Mouse (Mus musculus) granulocyte monocyte progenitor cell, adult 5-6 weeks (primary cell): ENCODE data around the gene Tpm1. TPM values are rescaled to one million over a fixed set of nuclear protein-coding genes. Genes with fewer than 3 reads are reported as not detected.

Source experiments
- ATAC-seq: replicated peaks from 2 replicates; pipeline ENCODE4 v1.8.0; 2016; ENCODE audit warnings: mild to moderate bottlenecking, moderate TSS enrichment, inconsistent platforms; ENCODE audit not compliant: poor library complexity, severe bottlenecking
- total RNA-seq, 2 experiments: library from RNA; stranded (forward) in 1 of 2; stranded (reverse) in 1 of 2; fragments of 200-712, 200-1000 nt in 1 of 2; fragments of >200 nt in 1 of 2; fragmentation: Nextera tagmentation in 1 of 2; gene quantifications; 2 replicates each; pipeline ENCODE4 v1.2.3; 2014 to 2017

The Tpm1 gene
- total RNA-seq, 2 experiments from 2014 or later: 25.8 to 57.0 TPM

DNA sequence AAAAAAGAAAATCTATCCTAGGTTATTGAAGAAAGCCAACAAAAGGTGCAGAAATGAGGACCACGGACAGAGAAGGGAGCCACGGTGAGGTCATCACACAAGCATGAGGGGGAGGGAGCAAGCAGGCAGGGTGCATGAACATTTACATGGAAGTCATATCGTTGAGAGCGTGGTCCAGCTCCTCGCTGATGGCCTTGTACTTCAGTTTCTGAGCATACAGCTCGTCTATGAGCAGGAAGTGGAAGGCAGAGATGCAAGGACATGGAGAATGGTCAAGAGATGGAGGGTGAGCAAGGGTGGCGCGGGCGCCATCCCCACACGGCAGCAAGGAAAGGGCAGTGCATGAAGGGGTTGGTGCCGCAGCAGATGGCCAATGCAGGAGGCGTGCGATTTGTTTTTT lies 19.7 kb downstream of the Tpm1 start:
- ATAC-seq: no peak

DNA sequence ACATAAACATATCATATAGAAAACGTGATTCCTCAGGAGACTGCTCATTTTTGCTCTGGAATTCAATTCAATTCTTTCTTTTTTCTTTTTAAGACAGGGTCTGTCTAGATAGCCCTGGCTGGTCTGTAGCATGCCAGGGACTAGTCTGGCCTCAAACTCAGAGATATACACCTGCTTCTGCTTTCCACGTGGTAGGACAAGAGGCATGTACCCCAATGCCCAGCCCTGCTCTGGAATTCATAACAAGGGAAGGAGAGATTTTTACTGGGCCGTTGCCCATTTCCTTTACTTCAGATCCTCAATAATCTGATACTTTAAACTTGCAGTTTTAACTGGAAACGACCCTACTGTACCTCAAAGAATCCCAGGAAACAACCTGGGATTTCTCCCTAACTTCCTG lies 20.3 kb downstream of the Tpm1 start:
- no peak for ATAC-seq

GRCm38 (mm10) chr9:67028133-67028724 lies 21.0 kb downstream of the Tpm1 start:
- no peak for ATAC-seq

GRCm38 (mm10) chr9:67026890-67027289 lies 22.3 kb downstream of the Tpm1 start:
- ATAC-seq: no peak

DNA sequence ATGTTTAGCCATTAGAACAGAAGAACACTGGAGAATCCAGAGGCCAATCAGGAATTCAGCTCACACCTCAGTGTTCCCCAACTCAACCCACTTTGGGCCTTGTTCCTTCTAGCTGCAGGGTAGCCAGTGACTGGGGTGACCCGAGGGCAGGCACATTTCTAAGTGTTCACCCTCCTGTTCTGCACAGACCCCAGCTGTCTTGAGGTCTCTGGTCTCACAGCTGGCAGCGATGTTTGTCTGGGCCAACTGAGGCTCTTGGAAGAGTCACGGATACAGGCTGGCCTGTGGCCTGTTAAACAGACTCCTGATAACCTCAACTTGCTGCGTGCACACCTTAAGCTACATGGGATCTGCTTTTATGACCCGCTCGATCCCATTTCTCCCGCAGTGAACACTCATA lies 23.1 kb downstream of the Tpm1 start:
- ATAC-seq: no peak

- ATAC-seq: no peak; the same call in 1 of the 2 replicates
These were observed 24.1 kb downstream of the Tpm1 start for GRCm38 (mm10) chr9:67024889-67025692.

- ATAC-seq: no peak
These were observed 25.8 kb downstream of the Tpm1 start for GRCm38 (mm10) chr9:67023371-67023770.

- ATAC-seq: peak; percentile 77
These were observed 29.1 kb downstream of the Tpm1 start for GRCm38 (mm10) chr9:67020063-67020462.

- ATAC-seq: no peak
These were observed 35.7 kb downstream of the Tpm1 start for GRCm38 (mm10) chr9:67013501-67013900.

GRCm38 (mm10) chr9:67012470-67012869 lies 36.7 kb downstream of the Tpm1 start:
- no peak for ATAC-seq

GRCm38 (mm10) chr9:67011483-67011882 lies 37.7 kb downstream of the Tpm1 start:
- no peak for ATAC-seq

DNA sequence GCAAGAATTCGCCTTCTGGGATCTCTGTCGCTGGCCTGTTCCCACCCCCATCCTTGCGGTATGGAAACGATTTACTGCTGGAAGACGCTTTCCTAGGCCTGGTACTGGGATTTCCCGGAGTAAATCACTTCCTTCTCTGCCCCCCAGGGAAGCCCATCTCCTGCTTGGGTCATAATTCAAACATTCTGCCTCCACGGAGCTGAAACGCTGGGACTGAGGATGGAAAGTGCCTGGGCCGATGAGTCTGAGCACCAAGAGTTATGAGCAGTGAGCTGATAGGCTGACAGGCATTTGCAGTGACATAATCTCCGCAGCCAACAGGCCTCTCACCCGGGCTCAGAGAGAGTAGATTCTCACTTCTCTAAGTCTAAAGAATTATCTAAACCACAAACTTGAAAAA lies 40.4 kb downstream of the Tpm1 start:
- ATAC-seq: no peak

GRCm38 (mm10) chr9:67006376-67006775 lies 42.8 kb downstream of the Tpm1 start:
- ATAC-seq: no peak

DNA sequence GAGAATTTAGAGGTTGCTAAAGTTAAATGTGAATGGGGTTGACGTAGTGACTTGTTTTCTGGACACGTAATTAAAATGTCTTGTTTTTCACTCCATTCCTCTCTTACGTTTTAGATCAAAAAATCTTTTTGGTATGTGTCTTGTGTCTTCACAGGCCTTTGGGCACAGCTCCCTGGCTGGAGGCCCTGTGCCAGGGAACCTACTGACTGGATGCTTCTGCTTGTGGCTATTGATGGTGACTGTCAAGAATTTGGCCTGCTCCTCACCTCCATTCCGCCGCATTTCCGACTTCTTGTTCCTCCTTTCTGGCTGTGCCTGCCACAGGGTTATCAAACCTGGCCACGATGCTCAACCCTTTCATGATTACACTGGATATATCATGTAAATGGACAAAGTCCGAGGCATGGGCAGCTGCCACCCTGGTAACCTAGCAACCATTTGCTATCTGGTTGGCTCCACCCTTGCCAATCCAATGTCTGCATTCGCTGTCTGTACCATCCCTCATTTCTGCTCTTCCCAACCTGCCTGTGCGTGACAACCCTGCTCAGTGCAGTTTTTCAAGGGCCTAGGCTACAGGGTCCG lies 44.0 kb downstream of the Tpm1 start:
- ATAC-seq: no peak

DNA sequence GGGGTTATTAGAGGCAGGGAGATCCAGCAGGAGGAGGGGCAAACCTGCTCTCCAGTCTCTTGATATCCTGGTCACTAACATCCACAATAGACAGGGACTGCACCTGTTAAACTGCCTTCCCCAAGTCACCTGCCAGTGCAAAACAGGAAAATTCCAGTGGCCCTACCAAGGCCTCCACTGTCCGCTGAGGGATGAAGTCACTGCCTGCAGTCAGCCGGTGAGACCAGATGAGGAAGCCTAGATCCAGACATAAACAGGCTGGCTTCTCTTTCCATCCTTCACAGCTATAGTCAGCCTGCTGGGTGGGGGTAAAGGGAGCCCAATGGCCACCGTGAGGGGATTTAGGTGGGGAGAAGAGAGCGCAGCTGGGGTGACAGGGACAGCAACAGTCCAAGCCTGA lies 45.5 kb downstream of the Tpm1 start:
- no peak for ATAC-seq

DNA sequence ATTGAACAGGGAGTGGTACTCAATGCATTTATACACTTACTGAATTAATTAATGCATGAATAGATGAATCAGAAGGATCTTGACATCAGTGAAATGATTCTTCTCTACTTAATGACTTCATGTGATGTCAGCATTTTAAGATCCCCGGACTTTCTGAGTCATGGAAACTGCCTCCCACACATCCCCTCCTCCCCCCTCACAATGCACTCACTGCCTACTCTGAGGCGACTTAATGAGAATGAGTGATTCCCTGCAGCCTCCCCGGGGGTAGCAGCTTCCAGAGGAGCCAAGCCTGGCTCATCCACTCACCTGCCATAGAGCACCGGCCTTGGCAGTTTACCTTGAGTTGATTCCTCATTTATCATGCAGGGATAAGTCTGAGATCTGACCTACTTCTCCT lies 46.0 kb downstream of the Tpm1 start:
- ATAC-seq: no peak

DNA sequence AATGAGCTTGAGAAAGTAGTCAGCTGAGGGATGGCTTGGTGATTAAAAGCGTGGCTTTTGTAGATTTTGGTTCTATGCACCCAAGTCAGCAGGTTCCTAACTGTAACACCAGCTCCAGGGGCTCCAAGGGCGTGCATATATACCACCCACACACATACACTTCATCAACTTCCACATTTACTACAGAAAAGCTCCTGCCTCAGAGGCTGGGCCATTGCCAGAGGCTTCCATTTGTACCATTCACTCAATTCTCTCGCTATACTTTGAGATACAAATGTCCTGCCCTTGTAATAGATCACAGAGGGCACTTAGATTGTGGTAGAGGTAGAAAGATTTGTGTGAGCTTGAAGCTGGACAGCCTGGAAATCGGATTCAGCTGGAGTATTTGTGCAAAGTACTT lies 47.7 kb downstream of the Tpm1 start:
- no peak for ATAC-seq

DNA sequence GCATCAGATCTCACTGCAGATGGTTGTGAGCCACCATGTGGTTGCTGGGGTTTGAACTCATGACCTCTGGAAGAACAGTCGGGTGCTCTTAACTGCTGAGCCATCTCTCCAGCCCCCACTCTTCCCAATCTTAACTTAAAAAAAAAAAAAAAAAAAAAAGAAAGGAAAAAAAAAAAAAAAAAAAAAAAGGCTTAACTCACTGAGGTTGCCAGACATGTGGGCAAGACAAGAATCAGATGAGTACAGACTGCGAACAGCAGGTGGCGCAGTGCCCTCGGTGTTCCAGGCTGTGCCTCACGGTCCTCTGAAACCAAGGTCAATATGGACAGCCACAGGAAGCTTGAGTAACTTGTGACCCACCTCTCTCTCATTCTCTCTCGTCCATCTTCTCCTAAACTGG lies 48.2 kb downstream of the Tpm1 start:
- peak; percentile 97 for ATAC-seq

- ATAC-seq: no peak
These were observed 49.5 kb downstream of the Tpm1 start for GRCm38 (mm10) chr9:66999698-67000097.

DNA sequence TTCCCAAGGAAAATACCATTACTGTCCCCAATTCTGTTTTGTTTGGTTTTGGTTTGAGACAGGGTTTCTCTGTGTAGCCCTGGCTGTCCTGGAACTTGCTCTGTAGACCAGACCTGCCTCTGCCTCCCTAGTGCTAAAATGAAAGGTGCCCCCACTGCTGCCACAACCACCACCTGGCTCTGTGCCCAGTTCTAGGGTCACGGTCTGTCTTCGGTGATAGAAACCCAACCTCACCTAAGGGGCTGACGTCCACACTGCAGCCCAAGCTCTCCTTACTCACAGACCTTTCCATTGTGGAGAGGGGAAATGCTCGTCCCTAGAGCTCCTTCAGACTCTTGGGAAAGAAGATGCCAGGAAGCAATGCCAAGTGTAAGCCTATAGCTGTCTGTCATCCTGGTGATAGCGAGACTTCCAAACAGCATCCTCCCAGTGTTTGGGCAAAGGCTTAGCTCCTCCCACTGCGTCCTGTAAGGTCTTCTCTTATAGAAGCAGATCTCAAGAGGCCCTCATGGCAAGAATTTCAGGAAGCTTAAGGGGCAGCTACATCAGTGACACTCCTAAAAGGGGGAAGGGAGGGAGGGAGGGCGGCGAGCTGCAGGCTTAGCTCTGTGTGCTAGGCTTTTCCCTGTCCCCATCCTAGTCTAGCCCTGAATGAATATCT lies 57.3 kb downstream of the Tpm1 start:
- ATAC-seq: peak; percentile 14; the same call in 1 of the 2 replicates
